Mouse (Mus musculus): ENCODE results near the gene Gtf2f2.

GRCm38 (mm10) chr14:75976107-75976506, 34.6 kb downstream of the Gtf2f2 start:
- TF ChIP-seq CTCF (IDR thresholded peaks at IDR 0.05; ENCODE audit: control insufficient read depth, insufficient read depth, insufficient read length) (no peak), MYOG (IDR thresholded peaks at IDR 0.05; ENCODE audit: control insufficient read depth, extremely low read depth, insufficient read length) (no peak), MAX (IDR thresholded peaks at IDR 0.05) (no peak)
